Mouse (Mus musculus) liver, adult 2 months (tissue): ENCODE results near the gene Mst1. TPM values are rescaled to one million over a fixed set of nuclear protein-coding genes. Genes with fewer than 3 reads are reported as not detected.

Experiments used
- DNase-seq: peaks from one replicate; pipeline ENCODE4 v3.0.0-alpha.2; 2011; ENCODE audit warnings: low read depth, low spot score; ENCODE audit errors: extremely low read depth
- H3K27ac ChIP-seq: fragments of 200-500 bp; replicated peaks from 2 replicates; pipeline ENCODE4 v1.5.1; 2012; ENCODE audit warnings: low read depth, mild to moderate bottlenecking, control low read depth, inconsistent platforms, low read length; ENCODE audit not compliant: insufficient read depth
- H3K27me3 ChIP-seq: fragments of 200-500 bp; 2 replicates; pipeline ENCODE4 v1.6.1; 2012; ENCODE audit warnings: mild to moderate bottlenecking, moderate library complexity, low read length, inconsistent platforms; ENCODE audit not compliant: control insufficient read depth, insufficient read depth
- H3K36me3 ChIP-seq: fragments of 200-500 bp; 2 replicates; pipeline ENCODE4 v1.6.1; 2012; ENCODE audit warnings: low read length, inconsistent platforms; ENCODE audit not compliant: control insufficient read depth, insufficient read depth
- H3K4me1 ChIP-seq: fragments of 200-500 bp; 2 replicates; pipeline ENCODE4 v1.6.1; 2011; ENCODE audit warnings: low read length; ENCODE audit not compliant: control insufficient read depth, insufficient read depth
- H3K4me3 ChIP-seq: fragments of 200-500 bp; 2 replicates; pipeline ENCODE4 v1.5.1; 2011; ENCODE audit warnings: low read depth, mild to moderate bottlenecking, control low read depth, low read length, moderate library complexity; ENCODE audit not compliant: insufficient read depth
- H3K79me2 ChIP-seq: fragments of 200-500 bp; 2 replicates; pipeline ENCODE4 v1.6.1; 2012; ENCODE audit warnings: inconsistent platforms, mild to moderate bottlenecking, low read length, moderate library complexity; ENCODE audit not compliant: control insufficient read depth, insufficient read depth
- H3K9ac ChIP-seq: fragments of 200-500 bp; 2 replicates; pipeline ENCODE4 v1.6.1; 2012; ENCODE audit warnings: low read depth, mild to moderate bottlenecking, control low read depth, inconsistent platforms, low read length
- CTCF ChIP-seq: fragments of 200-500 bp; IDR thresholded peaks from 2 replicates; pipeline ENCODE4 v1.5.1; 2011; ENCODE audit warnings: low read depth, low read length, control low read depth
- POLR2A ChIP-seq: fragments of 200-500 bp; IDR thresholded peaks from 2 replicates; pipeline ENCODE4 v1.6.1; 2011; ENCODE audit warnings: low read length, control low read depth; ENCODE audit not compliant: insufficient read depth; ENCODE audit errors: extremely low read depth
- WGBS: fragments of 180-500 bp; shearing (Covaris S2); methylation state at CpG from one replicate; pipeline ENCODE4 v1.1.7; 2018; 5-methylcytosine and 5-hydroxymethylcytosine counted together
- polyA plus RNA-seq: library from polyadenylated mRNA; depleted of rRNA; stranded (reverse); fragments of >200 nt; gene quantifications from 2 replicates; pipeline ENCODE4 v1.2.3, GENCODE M21; 2012
- total RNA-seq: library from RNA; depleted of rRNA; stranded (reverse); fragments of >200 nt; gene quantifications from 2 replicates; pipeline ENCODE4 v1.2.3, GENCODE M21; 2014

Mst1 gene
- total and polyA plus RNA-seq, 2 experiments = 143 to 264 TPM

- no peak overlapping the region for H3K4me3 ChIP-seq
- no peak overlapping the region for H3K9ac ChIP-seq
- 75% methylated on average over 1 of the region's 1 CpGs for WGBS
- peaks cover 5% of the 10 kb centered on the region; the same call in 1 of the 2 replicates for H3K36me3 ChIP-seq
- no peaks in the 10 kb centered on the region for H3K27me3 ChIP-seq
- TF ChIP-seq CTCF = no peak
- TF ChIP-seq POLR2A = no peak
- no peaks in the 10 kb centered on the region for H3K79me2 ChIP-seq
- no peak overlapping the region for H3K27ac ChIP-seq
- DNase-seq = no peak
- H3K4me1 ChIP-seq = peaks cover 34% of the 10 kb centered on the region
Measured at GRCm38 (mm10) chr9:108055061-108055460, 25.2 kb upstream of the Mst1 start.

GRCm38 (mm10) chr9:108055661-108056237 lies 24.5 kb upstream of the Mst1 start:
- Histone ChIP-seq H3K36me3 (peaks cover 5% of the 10 kb centered on the region; the same call in 1 of the 2 replicates), H3K4me3 (no peak overlapping the region), H3K79me2 (no peaks in the 10 kb centered on the region), H3K27me3 (no peaks in the 10 kb centered on the region), H3K4me1 (peaks cover 29% of the 10 kb centered on the region), H3K9ac (no peak overlapping the region), H3K27ac (no peak overlapping the region)
- DNase-seq = no peak
- WGBS = 73% methylated on average over 6 of the region's 6 CpGs
- TF ChIP-seq CTCF = no peak
- TF ChIP-seq POLR2A = no peak

- Histone ChIP-seq H3K27me3 (no peaks in the 10 kb centered on the region), H3K4me3 (no peak overlapping the region), H3K4me1 (peaks cover 26% of the 10 kb centered on the region), H3K36me3 (peaks cover 5% of the 10 kb centered on the region; the same call in 1 of the 2 replicates), H3K27ac (peak overlapping the region; percentile 61), H3K79me2 (no peaks in the 10 kb centered on the region), H3K9ac (no peak overlapping the region)
- TF ChIP-seq POLR2A (no peak), CTCF (no peak)
- 78% methylated on average over 28 of the region's 28 CpGs for WGBS
- no peak for DNase-seq
Measured at GRCm38 (mm10) chr9:108056361-108057261, 23.6 kb upstream of the Mst1 start.

DNA sequence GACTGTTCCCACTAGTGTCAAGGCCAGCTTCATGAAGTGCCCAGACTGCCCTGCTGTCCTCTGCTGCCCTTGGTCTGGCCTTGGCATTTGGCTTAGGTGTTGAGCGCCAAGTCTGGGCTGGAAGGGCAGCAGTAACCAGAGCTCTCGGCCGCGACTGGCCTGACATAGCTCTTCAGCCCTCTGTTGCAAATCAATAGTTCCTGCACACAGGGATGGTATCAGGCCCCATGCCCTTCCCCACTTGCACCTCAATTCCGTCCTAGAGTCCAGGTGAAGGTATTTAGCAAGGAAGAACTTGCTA lies 23.0 kb upstream of the Mst1 start:
- Histone ChIP-seq H3K36me3 (peaks cover 5% of the 10 kb centered on the region; the same call in 1 of the 2 replicates), H3K27ac (peak overlapping the region; percentile 61), H3K4me3 (no peak overlapping the region), H3K79me2 (no peaks in the 10 kb centered on the region), H3K27me3 (no peaks in the 10 kb centered on the region), H3K4me1 (peaks cover 26% of the 10 kb centered on the region), H3K9ac (no peak overlapping the region)
- peak; percentile 95 for DNase-seq
- no peak for TF ChIP-seq POLR2A
- WGBS = 20% methylated on average over 5 of the region's 5 CpGs

GRCm38 (mm10) chr9:108058291-108058690 lies 21.9 kb upstream of the Mst1 start:
- H3K36me3 ChIP-seq = peaks cover 12% of the 10 kb centered on the region; the same call in 1 of the 2 replicates
- H3K79me2 ChIP-seq = no peaks in the 10 kb centered on the region
- H3K4me1 ChIP-seq = peaks cover 22% of the 10 kb centered on the region
- H3K27me3 ChIP-seq = no peaks in the 10 kb centered on the region
- DNase-seq = no peak
- H3K4me3 ChIP-seq = no peak overlapping the region
- H3K27ac ChIP-seq = no peak overlapping the region
- no peak overlapping the region for H3K9ac ChIP-seq
- TF ChIP-seq POLR2A = no peak
- no peak for TF ChIP-seq CTCF
- 92% methylated on average over 9 of the region's 9 CpGs for WGBS

DNA sequence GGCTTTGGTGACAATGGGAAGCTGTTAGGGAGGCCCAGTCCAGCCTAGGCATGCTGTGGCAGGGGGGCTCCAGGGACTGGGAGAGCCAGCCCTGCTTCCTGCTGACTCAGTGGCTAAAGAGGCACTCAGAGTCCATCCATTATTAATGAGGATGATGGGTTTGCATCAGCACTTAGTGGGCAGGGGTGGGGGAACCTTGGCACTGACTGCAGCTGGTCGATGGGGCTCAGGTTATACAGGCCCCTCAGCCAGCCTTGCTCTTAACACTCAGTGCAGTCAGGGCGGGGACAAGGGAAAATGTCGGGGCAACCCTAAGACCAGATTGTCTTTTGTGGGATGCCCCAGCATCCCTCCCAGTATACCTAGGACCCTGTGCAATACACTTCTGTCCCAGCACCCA lies 18.1 kb upstream of the Mst1 start:
- Histone ChIP-seq H3K27me3 (no peaks in the 10 kb centered on the region), H3K9ac (no peak overlapping the region), H3K79me2 (no peaks in the 10 kb centered on the region), H3K36me3 (peaks cover 16% of the 10 kb centered on the region; the same call in 1 of the 2 replicates), H3K27ac (no peak overlapping the region), H3K4me3 (no peak overlapping the region), H3K4me1 (peaks cover 7% of the 10 kb centered on the region)
- no peak for DNase-seq
- WGBS = 95% methylated on average over 3 of the region's 3 CpGs
- no peak for TF ChIP-seq POLR2A
